Mouse (Mus musculus) embryo, embryonic 11 days (tissue): ENCODE data around the gene 4930402F06Rik.
A peak's percentile ranks its signal among the peaks of the same experiment; 100 is the strongest.

Experiments used
- DNase-seq: peaks from one replicate; pipeline ENCODE4 v3.0.0-alpha.2; 2015

Gene 4930402F06Rik

DNA sequence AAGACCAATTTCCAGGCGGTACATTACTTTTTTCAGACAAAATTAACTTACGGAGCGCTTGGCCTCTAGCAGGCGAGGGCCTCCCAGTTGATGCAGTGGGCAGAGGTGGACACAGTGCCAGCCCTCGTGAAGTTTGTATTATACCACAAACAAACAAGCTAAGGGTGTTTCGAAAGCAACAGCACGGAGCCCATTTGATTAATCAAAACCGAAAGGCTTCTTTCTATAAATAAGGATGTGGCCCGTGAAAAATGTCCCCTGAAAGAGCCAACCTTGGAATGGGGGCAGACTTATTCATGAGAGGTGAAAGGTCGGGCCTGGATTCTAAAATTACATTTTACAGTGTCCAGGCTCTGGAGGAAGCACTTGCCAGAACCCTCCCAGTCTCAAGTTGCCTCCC lies 59.6 kb downstream of the 4930402F06Rik start:
- DNase-seq, result peak; percentile 29

DNA sequence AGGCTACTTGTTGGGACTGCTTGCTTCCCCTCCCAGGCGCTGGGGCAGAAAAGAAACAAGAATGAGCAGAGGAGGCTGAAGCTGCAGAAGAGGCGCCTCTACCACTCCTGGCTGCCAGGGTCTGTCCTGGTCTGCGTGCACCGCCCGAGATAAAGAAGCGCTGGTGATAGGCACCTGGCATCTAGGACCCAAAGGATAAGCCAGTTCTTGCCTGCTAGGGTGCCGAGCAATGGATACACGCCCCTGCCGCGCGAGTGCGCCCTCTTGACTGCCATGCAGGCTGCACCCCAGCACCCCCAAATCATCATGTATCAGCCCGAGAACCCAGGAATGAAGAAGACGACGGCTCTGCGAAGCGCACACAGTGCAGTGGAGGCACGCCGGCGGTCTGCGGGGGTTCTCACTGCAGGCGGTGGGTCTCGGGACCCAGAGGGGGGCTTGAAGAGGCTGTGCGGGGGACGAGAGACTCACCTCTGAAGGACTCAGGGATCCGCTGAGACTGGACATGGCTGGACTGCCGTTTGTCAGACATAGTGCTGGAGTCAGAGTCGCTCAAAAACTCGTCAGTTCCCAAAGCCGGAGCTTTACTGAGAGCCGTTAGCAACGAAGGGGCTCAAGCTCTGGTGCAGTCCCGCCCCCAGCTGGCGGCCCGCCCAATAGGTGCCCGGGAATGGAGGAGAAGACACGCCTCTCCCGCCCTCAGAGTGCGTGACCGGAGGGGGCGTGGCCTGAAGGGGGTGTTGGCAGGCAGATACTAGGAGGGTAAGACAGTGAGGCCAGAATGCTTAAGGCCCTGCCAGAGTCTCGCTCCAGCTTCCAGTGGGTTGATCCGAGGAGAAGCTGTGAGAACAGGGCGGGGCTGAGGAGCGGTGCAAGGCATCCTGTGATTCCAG lies 60.3 kb downstream of the 4930402F06Rik start, which contains the start of gene Stom:
Stom (minus strand) TSS at position 589 of the 893 bp plus-strand sequence.
- peak; percentile 99 for DNase-seq

DNA sequence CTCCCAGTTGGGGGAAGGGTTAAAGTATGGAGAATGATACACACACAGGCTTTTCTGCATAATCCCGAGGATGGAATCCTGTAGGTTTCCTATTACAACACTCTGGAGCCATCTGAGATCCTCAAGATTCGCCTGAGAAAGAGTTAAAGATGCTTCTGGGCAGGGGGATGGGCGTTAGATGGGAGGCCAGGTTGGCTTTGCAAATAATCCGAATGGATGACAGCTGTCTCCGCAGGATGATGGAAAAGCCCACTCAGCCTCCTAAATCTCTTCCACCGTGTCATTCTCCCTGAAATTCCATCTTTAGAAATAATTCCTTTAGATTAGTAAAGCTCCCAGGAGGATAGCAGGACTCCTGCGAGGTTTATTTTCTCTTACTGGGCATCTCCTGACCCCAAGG lies 61.4 kb downstream of the 4930402F06Rik start:
- peak; percentile 20 for DNase-seq

DNA sequence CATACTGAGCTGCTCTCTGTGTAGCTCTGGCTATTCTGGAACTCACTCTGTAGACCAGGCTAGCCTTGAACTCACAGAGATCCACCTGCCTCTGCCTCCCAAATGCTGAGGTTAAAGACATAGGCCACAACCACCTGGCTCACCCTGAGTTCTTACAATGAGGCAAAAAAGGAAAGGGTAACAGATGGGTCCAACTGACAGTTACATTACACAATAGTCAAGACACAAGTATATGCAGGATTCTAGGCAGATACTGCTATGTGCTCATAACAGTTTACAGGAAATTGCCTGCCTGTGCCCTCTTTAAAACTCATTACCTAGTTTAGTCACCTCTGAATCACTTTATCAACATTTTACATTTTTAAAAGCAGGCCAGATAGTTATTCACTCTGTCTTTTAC lies 63.3 kb downstream of the 4930402F06Rik start:
- no peak for DNase-seq

DNA sequence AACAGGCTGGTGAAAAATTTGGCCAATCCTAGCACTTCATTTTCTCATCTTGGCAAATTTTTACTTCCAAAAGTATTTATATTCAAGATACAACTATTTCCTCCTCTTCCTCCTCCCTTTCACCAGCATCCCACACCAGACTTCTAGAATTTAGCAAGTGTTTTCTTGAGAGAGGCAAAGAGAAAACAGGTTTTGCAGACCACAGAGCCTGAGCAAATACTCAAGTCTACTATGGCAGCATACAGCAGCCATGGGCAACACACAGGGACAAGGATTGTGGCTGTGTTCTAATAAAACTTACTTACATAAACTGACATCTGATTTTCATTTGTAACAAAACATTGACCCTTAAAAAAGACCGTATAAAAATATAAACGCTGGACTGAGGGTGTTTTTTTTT lies 65.8 kb downstream of the 4930402F06Rik start:
- DNase-seq, result no peak

DNA sequence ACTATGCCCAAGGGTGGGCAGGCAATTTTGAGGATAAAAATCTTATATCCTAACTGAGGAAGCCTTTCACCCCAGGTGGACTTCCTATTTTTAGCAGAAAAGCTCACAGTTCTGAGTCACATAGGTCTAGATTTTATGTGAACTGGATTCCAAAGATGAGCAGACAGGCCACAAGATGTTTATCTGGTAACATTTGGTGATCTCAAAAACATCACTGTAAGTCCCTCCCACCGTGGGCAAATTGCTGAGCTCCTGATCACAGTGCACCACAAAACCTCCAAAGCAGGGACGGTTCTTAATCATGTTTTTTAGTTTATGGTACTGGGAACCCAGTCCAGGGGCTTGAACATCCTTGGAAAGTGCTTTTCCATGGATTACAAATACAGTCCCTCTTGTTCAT lies 67.9 kb downstream of the 4930402F06Rik start:
- DNase-seq, result no peak

DNA sequence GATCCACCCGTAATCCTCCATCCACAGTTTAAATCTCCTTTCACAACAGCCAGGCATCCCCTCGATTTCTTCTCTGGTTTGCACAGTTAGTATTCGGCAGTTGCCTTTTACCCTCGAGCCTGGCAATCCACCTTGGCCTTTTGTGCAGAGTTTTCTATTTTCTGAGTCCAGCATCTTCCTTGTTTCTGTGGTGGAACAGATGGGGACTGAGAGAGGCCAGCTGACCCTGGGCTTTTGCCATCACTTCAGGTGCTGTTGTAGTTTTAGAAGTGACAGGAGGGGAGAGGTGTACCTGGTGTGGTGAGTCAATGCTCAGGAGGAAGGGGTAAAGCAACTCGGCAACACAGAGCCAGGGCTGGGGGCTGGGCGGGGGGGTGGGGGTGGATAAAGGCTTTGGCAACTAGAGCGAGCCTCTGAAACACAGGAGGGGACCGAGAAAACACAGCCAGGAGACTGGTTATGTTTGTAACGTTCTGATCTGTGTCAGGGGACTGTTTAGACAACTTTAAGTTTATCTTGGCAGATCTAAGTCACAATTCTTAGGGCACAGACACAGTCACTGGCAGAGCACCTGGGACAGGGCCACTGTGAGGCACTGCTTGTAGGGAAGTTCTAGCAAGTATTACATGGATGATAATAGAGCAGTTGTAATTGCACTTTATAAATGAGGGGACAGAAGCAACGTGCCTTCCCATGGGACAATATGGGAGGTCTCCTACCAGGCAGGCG lies 68.7 kb downstream of the 4930402F06Rik start:
- DNase-seq, result no peak

DNA sequence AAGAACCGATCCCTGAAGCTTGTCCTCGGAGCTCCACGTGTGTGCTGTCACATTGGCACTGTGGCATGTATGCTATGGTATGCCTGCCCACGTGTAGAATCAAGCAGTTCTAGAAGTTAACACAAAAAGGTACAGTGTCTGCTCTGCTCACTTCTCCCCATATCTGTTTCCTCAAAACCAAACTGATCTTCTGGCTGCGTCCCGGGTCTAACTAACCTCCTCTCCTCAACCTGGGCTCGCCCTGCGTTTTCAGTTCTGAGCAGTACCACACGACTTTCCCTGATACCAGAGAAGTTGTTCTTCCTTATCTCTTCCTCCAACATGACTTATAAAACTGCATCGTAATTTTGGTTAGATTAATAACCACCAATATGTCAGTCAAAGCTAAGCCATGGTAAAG lies 69.4 kb downstream of the 4930402F06Rik start:
- DNase-seq, result no peak

DNA sequence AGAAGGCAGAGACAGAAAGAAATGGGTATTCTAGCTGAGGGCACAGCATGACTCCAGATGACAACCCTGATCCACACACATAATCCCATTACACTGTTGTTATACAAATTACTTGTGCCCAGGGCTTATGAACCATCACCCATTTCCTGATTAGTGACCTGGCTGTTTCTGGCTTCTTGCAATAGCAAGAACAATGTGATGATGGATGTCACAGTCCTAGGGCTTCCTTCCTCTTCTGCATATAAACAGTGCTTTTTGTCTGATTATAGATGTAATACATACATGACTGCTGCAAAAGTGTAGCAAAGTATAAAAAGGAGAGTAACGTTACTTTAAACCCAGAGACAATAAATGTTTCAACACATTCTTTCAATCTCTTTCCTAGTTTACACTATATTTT lies 70.0 kb downstream of the 4930402F06Rik start:
- DNase-seq, result no peak

DNA sequence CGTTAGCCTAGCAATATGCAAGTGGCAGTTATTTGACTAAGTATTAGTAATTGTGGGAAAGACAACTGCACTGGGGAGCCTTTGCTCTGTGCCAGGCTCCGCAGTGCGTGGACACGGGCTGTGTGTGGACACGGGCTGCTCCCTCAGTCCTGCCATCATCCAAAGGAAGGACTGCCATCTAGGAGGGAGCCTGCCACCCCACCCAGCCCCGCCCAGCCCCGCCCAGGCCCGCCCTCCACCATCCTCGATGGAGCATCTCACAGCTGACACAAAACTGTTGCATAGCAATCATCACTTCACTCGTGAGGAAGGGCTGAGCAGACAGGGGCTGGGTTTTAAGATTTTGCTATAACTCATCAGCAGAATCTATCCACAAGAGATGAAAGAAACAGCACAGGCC lies 71.0 kb downstream of the 4930402F06Rik start:
- no peak for DNase-seq
